8 mouse cellular contexts compared by ENCODE assay signal in the genomic region with DNA sequence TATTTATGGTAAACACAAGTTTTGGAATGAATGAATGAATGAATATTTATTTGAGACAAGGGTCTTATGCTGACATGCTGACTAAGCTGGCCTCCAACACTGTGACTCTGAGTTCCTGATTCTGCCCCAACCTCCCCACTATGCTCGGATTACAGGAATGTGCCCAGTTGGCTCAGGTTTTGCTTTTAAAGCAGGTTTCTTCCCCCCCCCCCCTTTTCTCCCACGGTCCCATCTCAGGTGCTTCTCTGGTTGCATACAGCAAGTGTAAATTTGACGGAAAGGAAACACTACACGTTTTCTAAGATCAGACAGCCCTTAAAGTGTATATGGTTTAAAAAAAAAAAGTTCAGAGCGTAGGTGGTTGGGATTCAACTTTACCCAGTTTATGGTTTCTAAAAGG. TPM values are rescaled to one million over a fixed set of nuclear protein-coding genes. Genes with fewer than 3 reads are reported as not detected.
DNase-seq lines count a peak whose midpoint lies in the region; ATAC-seq lines count a peak whose summit lies in the region.
"Had no signal": no experiment of that assay in that cellular context is flagged by ENCODE, and none has a peak within 500 bp of the region (broad histone marks: within the 10 kb centered on the region; RNA-seq: fewer than 3 reads in every experiment).

Gene Henmt1 (plus strand): TSS at position 301 of the 400 bp plus-strand sequence.

- no peak within 1 kb of the TSS for H3K27ac ChIP-seq in lung, embryonic 16.5 days (ENCODE audit: low read length)
- no peak within 1 kb of the TSS for H3K27ac ChIP-seq in forebrain, embryonic 16.5 days (ENCODE audit: low read length)
- H3K27ac ChIP-seq in limb, embryonic 13.5 days, result no peak within 1 kb of the TSS
- H3K27ac ChIP-seq in stomach, embryonic 14.5 days (ENCODE audit: low read length), result no peak within 1 kb of the TSS

- H3K4me3 ChIP-seq in lung, embryonic 16.5 days (ENCODE audit: low read length), result peak within 1 kb of the TSS; percentile 37
- H3K4me3 ChIP-seq in forebrain, embryonic 16.5 days (replicated peaks; ENCODE audit: low read length), result peak within 1 kb of the TSS; percentile 42
- H3K4me3 ChIP-seq in limb, embryonic 13.5 days, result peak within 1 kb of the TSS; percentile 41
- peak within 1 kb of the TSS; percentile 28 for H3K4me3 ChIP-seq in stomach, embryonic 14.5 days (ENCODE audit: low read depth, low read length)

- no peaks in the 10 kb centered on the region for H3K4me1 ChIP-seq in lung, embryonic 16.5 days (replicated peaks; ENCODE audit: control insufficient read depth, insufficient read depth, low read length)
- H3K4me1 ChIP-seq in forebrain, embryonic 16.5 days (replicated peaks; ENCODE audit: control insufficient read depth, insufficient read depth, low read length), result no peaks in the 10 kb centered on the region
- H3K4me1 ChIP-seq in limb, embryonic 13.5 days, result no peaks in the 10 kb centered on the region
- no peaks in the 10 kb centered on the region for H3K4me1 ChIP-seq in stomach, embryonic 14.5 days (ENCODE audit: control insufficient read depth, insufficient read depth, low read length)

- peak within 1 kb of the TSS; percentile 59 for H3K4me2 ChIP-seq in lung, embryonic 16.5 days (ENCODE audit: low read depth, low read length)
- peak within 1 kb of the TSS; percentile 56 for H3K4me2 ChIP-seq in forebrain, embryonic 16.5 days (ENCODE audit: low read length)
- H3K4me2 ChIP-seq in limb, embryonic 13.5 days (replicated peaks), result peak within 1 kb of the TSS; percentile 69
- peak within 1 kb of the TSS; percentile 44 for H3K4me2 ChIP-seq in stomach, embryonic 14.5 days (replicated peaks; ENCODE audit: low read depth, low read length)

- no peaks in the 10 kb centered on the region for H3K9me3 ChIP-seq in lung, embryonic 16.5 days (ENCODE audit: control insufficient read depth, low read length)
- H3K9me3 ChIP-seq in forebrain, embryonic 16.5 days (ENCODE audit: control insufficient read depth, low read length), result no peaks in the 10 kb centered on the region
- H3K9me3 ChIP-seq in limb, embryonic 13.5 days, result no peaks in the 10 kb centered on the region
- no peaks in the 10 kb centered on the region for H3K9me3 ChIP-seq in stomach, embryonic 14.5 days (ENCODE audit: control insufficient read depth, low read depth, low read length)

- no peaks in the 10 kb centered on the region for H3K36me3 ChIP-seq in lung, embryonic 16.5 days (ENCODE audit: control insufficient read depth, insufficient read depth, low read length)
- no peaks in the 10 kb centered on the region for H3K36me3 ChIP-seq in forebrain, embryonic 16.5 days (ENCODE audit: control insufficient read depth, insufficient read depth)
- H3K36me3 ChIP-seq in limb, embryonic 13.5 days, result no peaks in the 10 kb centered on the region
- H3K36me3 ChIP-seq in stomach, embryonic 14.5 days (ENCODE audit: control insufficient read depth, insufficient read depth, low read length), result no peaks in the 10 kb centered on the region

- no peak for DNase-seq in lung, postnatal 10 days
- DNase-seq in ovary, postnatal 10 days (ENCODE audit: low spot score), result no peak
- DNase-seq: kidney, adult 11 months had no signal

- no peaks in the 10 kb centered on the region for H3K27me3 ChIP-seq in lung, embryonic 16.5 days (ENCODE audit: control insufficient read depth, insufficient read depth, low read depth, low read length)
- no peaks in the 10 kb centered on the region for H3K27me3 ChIP-seq in forebrain, embryonic 16.5 days (replicated peaks; ENCODE audit: control insufficient read depth, insufficient read depth, low read length)
- no peaks in the 10 kb centered on the region for H3K27me3 ChIP-seq in limb, embryonic 13.5 days
- H3K27me3 ChIP-seq in stomach, embryonic 14.5 days (ENCODE audit: control insufficient read depth, insufficient read depth, low read length), result no peaks in the 10 kb centered on the region

- WGBS in lung, embryonic 16.5 days, result 76% methylated on average over 5 of the region's 5 CpGs
- WGBS in forebrain, embryonic 16.5 days, result 90% methylated on average over 5 of the region's 5 CpGs
- 77% methylated on average over 5 of the region's 5 CpGs for WGBS in limb, embryonic 13.5 days
- 86% methylated on average over 5 of the region's 5 CpGs for WGBS in stomach, embryonic 14.5 days

- H3K9ac ChIP-seq in lung, embryonic 16.5 days (ENCODE audit: low read length), result no peak within 1 kb of the TSS
- H3K9ac ChIP-seq in forebrain, embryonic 16.5 days (replicated peaks; ENCODE audit: low read depth, low read length), result peak within 1 kb of the TSS; percentile 41
- 0 out of 2 replicates have a peak within 1 kb of the TSS, but pooled peaks have one; percentile 48 for H3K9ac ChIP-seq in limb, embryonic 13.5 days
- no peak within 1 kb of the TSS for H3K9ac ChIP-seq in stomach, embryonic 14.5 days (replicated peaks; ENCODE audit: low read depth, low read length)

- ATAC-seq in lung, embryonic 16.5 days (ENCODE audit: low read depth), result no peak
- ATAC-seq in forebrain, embryonic 16.5 days, result no peak
- no peak for ATAC-seq in limb, embryonic 13.5 days (ENCODE audit: low FRiP score, low read depth)
- ATAC-seq in stomach, embryonic 14.5 days (ENCODE audit: insufficient number of reproducible peaks, insufficient read depth, low FRiP score, low read depth), result no peak
- ATAC-seq in CD4-positive, CD25-positive, alpha-beta regulatory T cell, adult 4 months, result no peak

RNA-seq across cellular contexts. Expression of gene Henmt1, which starts in this region (rescaled TPM):
- 0.33 and 0.43 TPM in 2 replicates for polyA plus RNA-seq in lung, embryonic 16.5 days (2015; fragmentation: Nextera tagmentation; extraction: Ambion mirVana)
- polyA plus RNA-seq in forebrain, embryonic 16.5 days (2015; fragmentation: Nextera tagmentation; extraction: Ambion mirVana), result 1.2 and 1.7 TPM in 2 replicates
- polyA plus RNA-seq in limb, embryonic 13.5 days (2015; fragmentation: Nextera tagmentation; extraction: Ambion mirVana), result 0.92 and 1.2 TPM in 2 replicates
- 0.43 and 0.78 TPM in 2 replicates for polyA plus RNA-seq in stomach, embryonic 14.5 days (2014; fragmentation: Nextera tagmentation; extraction: Ambion mirVana)
- polyA plus RNA-seq in CD4-positive, CD25-positive, alpha-beta regulatory T cell, adult 4 months (2017; shearing (Covaris generic)), result 1 to 10 TPM in 1 of 2 experiments, not detected in 1; 2.3 TPM

Comparison
In these comparisons a context has a peak if more than half of its experiments do, and no peak if none do; other contexts are left out.
1. H3K9ac ChIP-seq: peak in forebrain, embryonic 16.5 days (single experiment) and limb, embryonic 13.5 days (single experiment); none in lung, embryonic 16.5 days (single experiment) and stomach, embryonic 14.5 days (single experiment).
2. Peak in every context shown above with its lines, with median percentiles within 50 percentile points of each other: H3K4me2 ChIP-seq and H3K4me3 ChIP-seq.